Mouse (Mus musculus) layer of hippocampus, adult 18-20 months (tissue): ENCODE results near the gene H2-Q7. TPM values are rescaled to one million over a fixed set of nuclear protein-coding genes. Genes with fewer than 3 reads are reported as not detected.
"Not testable (repeated sequence)": the region's sequence is repeated elsewhere in the genome, so short reads cannot be mapped to it uniquely, and the experiment has no call there.

Experiments
- DNase-seq, 2 experiments: peaks; one replicate each; pipeline ENCODE4 v3.0.0; 2022; ENCODE audit warnings: low spot score in 2 of 2
- total RNA-seq, 2 experiments: library from RNA; stranded (reverse); gene quantifications; 2 replicates each; pipeline ENCODE4 v1.2.3; 2021

Gene H2-Q7
- total RNA-seq, 2 experiments from 2014 or later = 0.54 to 0.63 TPM

- DNase-seq = not testable (repeated sequence)
Measured at GRCm38 (mm10) chr17:35435577-35435976, 3.4 kb upstream of the H2-Q7 start.

GRCm38 (mm10) chr17:35437386-35437936 is 1.5 kb upstream of the H2-Q7 start:
- not testable (repeated sequence) for DNase-seq

GRCm38 (mm10) chr17:35438395-35438794 is 560 bp upstream of the H2-Q7 start:
- not testable (repeated sequence) for DNase-seq

GRCm38 (mm10) chr17:35439295-35439747 is 366 bp downstream of the H2-Q7 start:
- not testable (repeated sequence) for DNase-seq

- not testable (repeated sequence) for DNase-seq
Measured at GRCm38 (mm10) chr17:35439925-35440645, 1.1 kb downstream of the H2-Q7 start.

GRCm38 (mm10) chr17:35442376-35442775 is 3.4 kb downstream of the H2-Q7 start:
- DNase-seq = not testable (repeated sequence)

GRCm38 (mm10) chr17:35444510-35444909 is 5.6 kb downstream of the H2-Q7 start:
- DNase-seq = not testable (repeated sequence)

- not testable (repeated sequence) for DNase-seq
Measured at GRCm38 (mm10) chr17:35458247-35458646, 19.3 kb downstream of the H2-Q7 start.

- DNase-seq = not testable (repeated sequence)
Measured at GRCm38 (mm10) chr17:35460513-35461341, 21.8 kb downstream of the H2-Q7 start.

GRCm38 (mm10) chr17:35465651-35466050 is 26.7 kb downstream of the H2-Q7 start:
- not testable (repeated sequence) for DNase-seq

- not testable (repeated sequence) for DNase-seq
Measured at GRCm38 (mm10) chr17:35468936-35469335, 30.0 kb downstream of the H2-Q7 start.

GRCm38 (mm10) chr17:35469842-35470751 is 31.1 kb downstream of the H2-Q7 start, which contains the start of gene H2-Q10:
H2-Q10 (plus strand) TSS chr17:35470089.
- DNase-seq = no peak

GRCm38 (mm10) chr17:35484066-35484465 is 45.1 kb downstream of the H2-Q7 start:
- DNase-seq = peak; percentile 9 to 65

- no peak for DNase-seq
Measured at GRCm38 (mm10) chr17:35485702-35486101, 46.7 kb downstream of the H2-Q7 start.

- no peak for DNase-seq
Measured at GRCm38 (mm10) chr17:35486726-35487125, 47.8 kb downstream of the H2-Q7 start.

- DNase-seq = no peak
Measured at GRCm38 (mm10) chr17:35488041-35488440, 49.1 kb downstream of the H2-Q7 start.

GRCm38 (mm10) chr17:35490320-35490719 is 51.4 kb downstream of the H2-Q7 start:
- DNase-seq = no peak
